Mouse (Mus musculus) ES-Bruce4 (cell line): ENCODE results near the gene Satb2.

Source experiments
- CTCF ChIP-seq: IDR thresholded peaks from one replicate; pipeline ENCODE4 v1.8.1; 2011; ENCODE audit warnings: low read depth, low read length
- POLR2A ChIP-seq: IDR thresholded peaks from one replicate; pipeline ENCODE4 v1.8.1; 2011; ENCODE audit warnings: low read length; ENCODE audit not compliant: insufficient read depth

DNA sequence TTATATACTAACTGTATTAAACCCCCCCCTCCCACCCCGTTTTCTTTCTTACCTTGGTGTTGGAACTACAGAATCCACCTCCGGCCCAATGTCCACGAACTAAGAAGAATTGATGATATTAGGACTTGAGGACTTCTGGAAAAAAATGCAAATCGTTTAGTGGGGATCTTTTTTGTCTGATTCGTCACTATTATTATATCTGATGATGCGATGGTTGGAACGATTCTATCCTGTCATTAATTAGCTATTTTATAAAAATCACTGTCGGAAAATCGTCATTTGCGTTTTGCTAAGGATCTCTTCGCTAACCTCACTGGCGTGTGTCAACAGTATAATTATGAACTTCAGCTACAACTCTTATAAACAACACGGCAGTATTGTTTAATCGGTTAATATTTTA lies 4.3 kb downstream of the Satb2 start:
- no peak for TF ChIP-seq CTCF
- TF ChIP-seq POLR2A: no peak
